Mouse (Mus musculus): ENCODE measurements around the gene Dedd2. TPM values are rescaled to one million over a fixed set of nuclear protein-coding genes. Genes with fewer than 3 reads are reported as not detected.

Dedd2 gene
- polyA plus RNA-seq, 1 experiment from 2014 or later, result 5.2 TPM

DNA sequence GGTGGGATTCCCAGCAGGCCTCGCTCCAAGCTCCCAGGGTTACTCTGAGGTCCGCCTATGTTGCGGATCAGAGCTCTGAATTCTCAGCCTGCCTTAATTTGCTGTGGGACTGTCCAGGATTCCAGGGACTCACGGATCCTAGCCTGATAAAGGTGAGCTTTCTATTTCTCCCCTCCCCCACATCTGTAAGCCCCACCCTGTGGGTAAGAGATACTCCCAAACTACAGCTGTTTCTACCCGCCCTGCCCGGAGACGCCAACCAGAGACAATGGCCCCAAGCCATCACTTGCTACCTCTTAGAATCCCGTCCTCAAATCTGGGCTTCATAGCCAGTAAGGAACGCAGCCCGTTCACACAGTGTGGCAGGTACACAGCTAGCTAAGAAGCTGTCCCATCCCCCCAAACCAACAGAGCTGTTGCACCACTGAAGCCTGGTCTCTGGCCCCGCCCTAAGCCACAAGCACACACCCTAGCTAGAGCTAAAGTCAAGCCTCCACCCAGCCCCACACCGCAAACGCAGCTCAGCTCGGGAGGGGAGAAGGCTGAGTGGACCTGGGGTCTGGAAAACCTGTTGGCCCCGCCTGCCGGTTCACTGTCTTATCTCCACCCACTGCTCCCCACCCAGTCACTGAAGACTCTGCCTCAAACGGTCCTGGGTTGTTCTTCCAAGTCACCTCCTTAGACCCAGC lies 64.8 kb downstream of the Dedd2 start:
- TF ChIP-seq CTCF (IDR thresholded peaks at IDR 0.05; ENCODE audit: low read depth), result no peak
- H3K4me3 ChIP-seq (ENCODE audit: low read depth, low read length), result no peak overlapping the region
- H3K27ac ChIP-seq (ENCODE audit: low read depth), result no peak overlapping the region
- H3K36me3 ChIP-seq (ENCODE audit: insufficient read depth), result no peaks in the 10 kb centered on the region
- no peak overlapping the region for H3K9ac ChIP-seq
- 11% methylated on average over 17 of the region's 17 CpGs for WGBS
- H3K4me2 ChIP-seq, result peak overlapping the region; percentile 38
- H3K9me3 ChIP-seq (ENCODE audit: low read depth, low read length), result no peaks in the 10 kb centered on the region
- peaks cover 13% of the 10 kb centered on the region for H3K27me3 ChIP-seq (ENCODE audit: insufficient read depth, low read length)
- H3K4me1 ChIP-seq (ENCODE audit: insufficient read depth), result peaks cover 9% of the 10 kb centered on the region; the same call in 1 of the 2 replicates
- DNase-seq (no peak), ATAC-seq (ENCODE audit: insufficient read depth) (peak; percentile 66; the same call in 1 of the 2 replicates)

DNA sequence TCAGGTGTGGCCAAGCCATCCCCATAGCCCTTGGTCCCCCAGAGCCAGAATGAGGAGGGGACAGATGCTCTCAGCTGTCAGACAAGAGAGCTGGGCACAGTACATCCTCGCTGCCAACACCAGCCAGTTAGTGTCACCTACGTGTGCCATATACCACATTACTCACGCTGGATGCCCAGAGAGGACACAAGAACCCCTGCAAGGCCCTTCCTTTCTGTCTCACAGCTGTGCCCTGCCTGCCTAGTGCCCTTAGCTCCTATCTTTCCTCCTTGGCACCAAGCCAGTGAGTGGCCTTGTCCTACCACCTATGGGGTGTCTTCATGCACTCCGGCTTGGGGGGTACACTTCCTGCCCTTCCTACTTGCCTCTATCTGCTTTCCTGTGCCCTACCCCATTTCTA lies 65.8 kb downstream of the Dedd2 start:
- WGBS, result 69% methylated on average over 4 of the region's 4 CpGs
- Histone ChIP-seq H3K27me3 (ENCODE audit: insufficient read depth, low read length) (peaks cover 22% of the 10 kb centered on the region), H3K4me1 (ENCODE audit: insufficient read depth) (peaks cover 9% of the 10 kb centered on the region; the same call in 1 of the 2 replicates), H3K9me3 (ENCODE audit: low read depth, low read length) (no peaks in the 10 kb centered on the region), H3K4me3 (ENCODE audit: low read depth, low read length) (no peak overlapping the region), H3K4me2 (no peak overlapping the region), H3K9ac (no peak overlapping the region), H3K36me3 (ENCODE audit: insufficient read depth) (no peaks in the 10 kb centered on the region), H3K27ac (ENCODE audit: low read depth) (no peak overlapping the region)
- DNase-seq (no peak), ATAC-seq (ENCODE audit: insufficient read depth) (no peak)
- TF ChIP-seq CTCF (IDR thresholded peaks at IDR 0.05; ENCODE audit: low read depth), result no peak

DNA sequence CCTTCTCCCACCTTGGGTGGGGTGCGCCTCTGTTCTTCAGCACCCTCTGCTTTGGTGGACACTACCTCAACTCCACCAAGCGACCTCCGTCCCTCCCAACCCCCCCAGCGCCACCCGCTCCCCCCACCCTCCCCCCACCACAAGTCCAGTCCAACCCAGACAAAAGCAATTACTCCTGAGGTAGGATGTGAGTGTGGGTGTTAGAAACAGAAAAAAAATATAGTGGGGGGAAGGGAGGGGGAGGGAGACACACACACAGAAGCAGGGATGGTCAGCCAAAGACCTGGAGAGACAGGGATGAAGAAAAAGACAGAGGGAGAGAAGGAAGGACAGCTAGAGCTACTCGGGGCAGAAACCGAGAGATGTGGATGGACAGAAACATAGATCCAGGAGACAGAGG lies 66.6 kb downstream of the Dedd2 start:
- peaks cover 26% of the 10 kb centered on the region for H3K27me3 ChIP-seq (ENCODE audit: insufficient read depth, low read length)
- H3K36me3 ChIP-seq (ENCODE audit: insufficient read depth), result no peaks in the 10 kb centered on the region
- no peak overlapping the region for H3K4me2 ChIP-seq
- H3K9me3 ChIP-seq (ENCODE audit: low read depth, low read length), result no peaks in the 10 kb centered on the region
- TF ChIP-seq CTCF (IDR thresholded peaks at IDR 0.05; ENCODE audit: low read depth), result no peak
- no peak overlapping the region for H3K9ac ChIP-seq
- H3K4me1 ChIP-seq (ENCODE audit: insufficient read depth), result peaks cover 9% of the 10 kb centered on the region; the same call in 1 of the 2 replicates
- ATAC-seq (ENCODE audit: insufficient read depth) (no peak), DNase-seq (no peak)
- WGBS, result 24% methylated on average over 7 of the region's 7 CpGs
- no peak overlapping the region for H3K27ac ChIP-seq (ENCODE audit: low read depth)
- H3K4me3 ChIP-seq (ENCODE audit: low read depth, low read length), result no peak overlapping the region

DNA sequence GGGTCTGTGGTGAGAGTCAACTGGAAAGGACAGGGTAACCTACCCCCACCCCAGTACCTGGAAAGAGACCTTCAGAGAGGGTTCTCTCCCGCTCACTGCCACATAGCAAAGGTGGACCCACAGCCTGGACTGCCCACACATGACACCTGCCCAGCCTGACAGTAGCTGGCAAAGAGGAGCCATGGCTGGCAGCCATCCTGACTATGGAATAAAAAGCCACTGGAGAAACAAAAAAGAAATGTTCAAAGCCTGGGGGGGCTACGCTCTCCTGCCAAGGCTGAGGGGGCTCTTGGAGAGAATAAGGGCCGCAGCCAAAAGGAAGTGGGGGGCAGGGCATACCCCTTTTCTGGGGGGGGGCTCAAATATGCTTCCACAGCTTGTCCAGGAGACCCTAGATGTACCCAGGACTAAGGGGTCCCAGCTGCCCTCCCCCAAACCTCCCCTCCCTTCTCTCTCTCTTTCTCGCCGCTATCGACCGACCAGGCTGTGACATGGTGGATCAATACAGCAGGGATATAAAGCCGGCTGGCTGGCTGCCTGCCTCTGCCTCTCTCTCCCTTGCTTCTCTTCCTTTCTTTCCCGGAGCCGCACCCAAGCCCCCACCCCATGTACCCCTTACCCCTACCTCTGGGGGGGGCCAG lies 68.4 kb downstream of the Dedd2 start:
- Histone ChIP-seq H3K9me3 (ENCODE audit: low read depth, low read length) (no peaks in the 10 kb centered on the region), H3K9ac (no peak overlapping the region), H3K27me3 (ENCODE audit: insufficient read depth, low read length) (peaks cover 28% of the 10 kb centered on the region), H3K4me1 (ENCODE audit: insufficient read depth) (peaks cover 9% of the 10 kb centered on the region; the same call in 1 of the 2 replicates), H3K4me2 (no peak overlapping the region), H3K27ac (ENCODE audit: low read depth) (no peak overlapping the region), H3K4me3 (ENCODE audit: low read depth, low read length) (no peak overlapping the region), H3K36me3 (ENCODE audit: insufficient read depth) (no peaks in the 10 kb centered on the region)
- no peak for TF ChIP-seq CTCF (IDR thresholded peaks at IDR 0.05; ENCODE audit: low read depth)
- WGBS, result 35% methylated on average over 10 of the region's 10 CpGs
- no peak for ATAC-seq (ENCODE audit: insufficient read depth)
- no peak for DNase-seq

DNA sequence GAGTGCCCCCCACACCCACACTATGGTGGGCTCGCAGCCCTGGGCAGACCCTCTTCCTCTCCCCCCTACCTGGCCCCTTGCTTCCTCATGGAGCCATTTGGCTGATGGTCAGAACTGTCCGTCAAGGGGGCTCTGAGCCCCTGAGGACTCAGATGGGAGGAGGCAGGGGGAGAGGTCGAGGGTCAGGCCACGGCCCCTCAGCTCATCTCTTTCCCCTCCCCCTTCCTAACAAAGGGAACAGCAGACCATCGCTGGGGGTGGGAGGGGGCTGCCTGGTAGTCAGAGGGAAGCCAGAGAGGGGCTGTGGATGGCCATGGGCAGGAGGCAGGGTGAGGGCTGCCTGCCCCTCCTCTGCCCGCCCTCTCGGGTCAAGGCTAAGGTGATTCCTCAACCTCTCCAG lies 69.4 kb downstream of the Dedd2 start:
- ATAC-seq (ENCODE audit: insufficient read depth) (no peak), DNase-seq (no peak)
- Histone ChIP-seq H3K4me2 (no peak overlapping the region), H3K27ac (ENCODE audit: low read depth) (no peak overlapping the region), H3K4me1 (ENCODE audit: insufficient read depth) (peaks cover 9% of the 10 kb centered on the region; the same call in 1 of the 2 replicates), H3K9me3 (ENCODE audit: low read depth, low read length) (no peaks in the 10 kb centered on the region), H3K9ac (no peak overlapping the region), H3K36me3 (ENCODE audit: insufficient read depth) (no peaks in the 10 kb centered on the region), H3K4me3 (ENCODE audit: low read depth, low read length) (no peak overlapping the region), H3K27me3 (ENCODE audit: insufficient read depth, low read length) (peaks cover 28% of the 10 kb centered on the region)
- WGBS, result 5% methylated on average over 7 of the region's 7 CpGs
- no peak for TF ChIP-seq CTCF (IDR thresholded peaks at IDR 0.05; ENCODE audit: low read depth)

DNA sequence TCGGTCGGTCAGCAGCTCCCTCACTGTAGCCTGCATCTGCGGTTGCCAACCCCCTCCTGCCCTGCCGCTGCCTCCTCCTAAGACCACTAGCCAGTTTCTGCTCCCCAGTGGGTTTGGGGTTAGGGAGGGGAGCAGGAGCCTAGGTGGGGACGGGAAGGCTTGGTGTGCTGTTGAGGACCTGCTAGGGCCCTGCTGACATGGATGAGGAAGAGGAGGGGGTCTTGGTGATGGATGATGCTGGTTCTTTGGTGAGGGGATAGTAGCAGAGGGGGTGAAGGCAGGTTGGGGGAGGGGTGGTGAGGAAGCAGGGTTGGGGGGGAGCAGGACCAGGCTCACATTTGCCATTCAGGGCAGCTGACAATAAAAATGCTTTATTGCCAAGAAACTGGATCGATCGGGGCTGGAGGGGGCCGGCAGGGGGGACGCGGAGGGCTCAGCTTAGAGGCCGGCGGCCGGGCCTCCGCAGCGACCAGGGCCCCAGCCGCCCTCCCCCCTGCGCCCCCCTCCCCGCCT lies 70.2 kb downstream of the Dedd2 start:
- no peak for DNase-seq
- Histone ChIP-seq H3K27ac (ENCODE audit: low read depth) (no peak overlapping the region), H3K4me3 (ENCODE audit: low read depth, low read length) (no peak overlapping the region), H3K4me1 (ENCODE audit: insufficient read depth) (peaks cover 9% of the 10 kb centered on the region; the same call in 1 of the 2 replicates), H3K9me3 (ENCODE audit: low read depth, low read length) (no peaks in the 10 kb centered on the region), H3K36me3 (ENCODE audit: insufficient read depth) (no peaks in the 10 kb centered on the region), H3K4me2 (no peak overlapping the region), H3K9ac (no peak overlapping the region), H3K27me3 (ENCODE audit: insufficient read depth, low read length) (peaks cover 28% of the 10 kb centered on the region)
- WGBS, result 3% methylated on average over 15 of the region's 18 CpGs
- no peak for TF ChIP-seq CTCF (IDR thresholded peaks at IDR 0.05; ENCODE audit: low read depth)
- no peak for ATAC-seq (ENCODE audit: insufficient read depth)

Small RNA genes within 50 kb of the gene (microRNA-seq; reads per million reads assigned to microRNA genes)
- not detected for gene Mir7048 (ENCODE audit: borderline number of aligned reads)

Other genes with a start within 250 kb of the Dedd2 start
- gene Rabac1, start 247.9 kb downstream of the Dedd2 start, polyA plus RNA-seq (2014; fragmentation: Nextera tagmentation; extraction: Ambion mirVana), result 130 and 131 TPM in 2 replicates
- gene Atp1a3, start 214.7 kb downstream of the Dedd2 start, polyA plus RNA-seq (2014; fragmentation: Nextera tagmentation; extraction: Ambion mirVana), result 0.74 and 0.89 TPM in 2 replicates
- gene Grik5, start 148.3 kb downstream of the Dedd2 start, polyA plus RNA-seq (2014; fragmentation: Nextera tagmentation; extraction: Ambion mirVana), result 6.7 and 6.8 TPM in 2 replicates
- gene Zfp574, start 148.0 kb downstream of the Dedd2 start, polyA plus RNA-seq (2014; fragmentation: Nextera tagmentation; extraction: Ambion mirVana), result 29.9 and 30.7 TPM in 2 replicates
- 0.28 and 0.42 TPM in 2 replicates for gene Pou2f2, start 40.9 kb downstream of the Dedd2 start, polyA plus RNA-seq (2014; fragmentation: Nextera tagmentation; extraction: Ambion mirVana)
- 3.5 and 3.8 TPM in 2 replicates for gene Zfp526, start 810 bp upstream of the Dedd2 start, polyA plus RNA-seq (2014; fragmentation: Nextera tagmentation; extraction: Ambion mirVana)
- gene Gsk3a, start 17.2 kb upstream of the Dedd2 start, polyA plus RNA-seq (2014; fragmentation: Nextera tagmentation; extraction: Ambion mirVana), result 14.6 and 14.9 TPM in 2 replicates
- 24.5 and 26.6 TPM in 2 replicates for gene Erf, start 30.1 kb upstream of the Dedd2 start, polyA plus RNA-seq (2014; fragmentation: Nextera tagmentation; extraction: Ambion mirVana)
- 31.1 and 39.1 TPM in 2 replicates for gene Cic, start 47.1 kb upstream of the Dedd2 start, polyA plus RNA-seq (2014; fragmentation: Nextera tagmentation; extraction: Ambion mirVana)
- gene Pafah1b3, start 77.4 kb upstream of the Dedd2 start, polyA plus RNA-seq (2014; fragmentation: Nextera tagmentation; extraction: Ambion mirVana), result 175 and 183 TPM in 2 replicates
- 0.26 and 0.29 TPM in 2 replicates for gene Prr19, start 80.8 kb upstream of the Dedd2 start, polyA plus RNA-seq (2014; fragmentation: Nextera tagmentation; extraction: Ambion mirVana)
- gene Tmem145, start 85.5 kb upstream of the Dedd2 start, polyA plus RNA-seq (2014; fragmentation: Nextera tagmentation; extraction: Ambion mirVana), result 0.25 TPM in 1 of 2 replicates, not detected in the other
- gene Megf8, start 96.5 kb upstream of the Dedd2 start, polyA plus RNA-seq (2014; fragmentation: Nextera tagmentation; extraction: Ambion mirVana), result 12.2 and 14.9 TPM in 2 replicates
- not detected in 2 replicates for gene Cnfn, start 149.1 kb upstream of the Dedd2 start, polyA plus RNA-seq (2014; fragmentation: Nextera tagmentation; extraction: Ambion mirVana)
- 3.8 and 4.0 TPM in 2 replicates for gene Lipe, start 178.1 kb upstream of the Dedd2 start, polyA plus RNA-seq (2014; fragmentation: Nextera tagmentation; extraction: Ambion mirVana)
- gene Cxcl17, start 192.3 kb upstream of the Dedd2 start, polyA plus RNA-seq (2014; fragmentation: Nextera tagmentation; extraction: Ambion mirVana), result not detected in 2 replicates